Mouse (Mus musculus) CH12F3 (cell line): ENCODE measurements around the gene Lpin2.

Experiments used
- in situ Hi-C: fragments of 300-500 bp; cut with MboI; formaldehyde crosslinking; loops from 2 replicates; pipeline ENCODE4 v1.14.3; 2020; ENCODE audit warnings: low sequenced_read_pairs

Lpin2 gene

GRCm38 (mm10) chr17:71169639-71170038, 12.7 kb upstream of the Lpin2 start:
- in situ Hi-C loops = no loop called here

GRCm38 (mm10) chr17:71171161-71171560, 11.2 kb upstream of the Lpin2 start:
- in situ Hi-C loops = no loop called here

GRCm38 (mm10) chr17:71177336-71177735, 5.0 kb upstream of the Lpin2 start:
- in situ Hi-C loops = no loop called here

GRCm38 (mm10) chr17:71177949-71178348, 4.4 kb upstream of the Lpin2 start:
- in situ Hi-C loops = no loop called here

- in situ Hi-C loops = no loop called here
These were observed 3.7 kb upstream of the Lpin2 start for GRCm38 (mm10) chr17:71178530-71179181.

- in situ Hi-C loops = no loop called here
These were observed 2.6 kb upstream of the Lpin2 start for GRCm38 (mm10) chr17:71179551-71180309.

GRCm38 (mm10) chr17:71180601-71181000, 1.8 kb upstream of the Lpin2 start:
- in situ Hi-C loops = no loop called here

GRCm38 (mm10) chr17:71182871-71183656, 704 bp downstream of the Lpin2 start:
- in situ Hi-C loops = no loop called here

GRCm38 (mm10) chr17:71183657-71184261, 1.4 kb downstream of the Lpin2 start:
- in situ Hi-C loops = no loop called here

GRCm38 (mm10) chr17:71184356-71185111, 2.2 kb downstream of the Lpin2 start:
- in situ Hi-C loops = no loop called here

GRCm38 (mm10) chr17:71185368-71185767, 3.0 kb downstream of the Lpin2 start:
- in situ Hi-C loops = no loop called here

- in situ Hi-C loops = no loop called here
These were observed 8.2 kb downstream of the Lpin2 start for GRCm38 (mm10) chr17:71190589-71190988.

- in situ Hi-C loops = no loop called here
These were observed 8.7 kb downstream of the Lpin2 start for GRCm38 (mm10) chr17:71191063-71191462.

GRCm38 (mm10) chr17:71191651-71192419, 9.5 kb downstream of the Lpin2 start:
- in situ Hi-C loops = no loop called here

GRCm38 (mm10) chr17:71193019-71193418, 10.7 kb downstream of the Lpin2 start:
- in situ Hi-C loops = no loop called here

GRCm38 (mm10) chr17:71193485-71193884, 11.1 kb downstream of the Lpin2 start:
- in situ Hi-C loops = no loop called here

GRCm38 (mm10) chr17:71194906-71195632, 12.7 kb downstream of the Lpin2 start:
- in situ Hi-C loops = no loop called here

- in situ Hi-C loops = no loop called here
These were observed 13.5 kb downstream of the Lpin2 start for GRCm38 (mm10) chr17:71195633-71196391.
